Comparison of ENCODE assay signal across 20 mouse cellular contexts in genomic region chr16:96303356-96303755, GRCm38 (mm10).
"Had no signal": no experiment of that assay in that cellular context is flagged by ENCODE, and none has a peak within 500 bp of the region (broad histone marks: within the 10 kb centered on the region; RNA-seq: fewer than 3 reads in every experiment).

No protein-coding gene starts in this region.

- DNase-seq: gastrocnemius, postnatal 14 days; gastrocnemius, postnatal 36 days; heart, adult 2 months; heart, postnatal 14 days; heart, postnatal 36 days; kidney, adult 11 months; kidney, adult 2 months; kidney, adult 9 months; kidney, postnatal 14 days; kidney, postnatal 36 days; left cerebral cortex, postnatal 4 days had no signal

- H3K27ac ChIP-seq: heart, adult 2 months; heart, embryonic 13.5 days; heart, embryonic 15.5 days; hindbrain, embryonic 13.5 days; kidney, embryonic 15.5 days; kidney, postnatal 0 days; limb, embryonic 13.5 days; limb, embryonic 15.5 days; liver, embryonic 12.5 days; liver, embryonic 14.5 days had no signal

- H3K4me3 ChIP-seq: heart, adult 2 months; heart, embryonic 13.5 days; heart, embryonic 15.5 days; hindbrain, embryonic 13.5 days; kidney, embryonic 15.5 days; limb, embryonic 13.5 days; limb, embryonic 15.5 days; liver, embryonic 12.5 days had no signal
